Mouse (Mus musculus) lung, postnatal 0 days (tissue): ENCODE measurements around the gene Csk.

Experiments used
- CTCF ChIP-seq: IDR thresholded peaks from 2 replicates; pipeline ENCODE4 v1.5.1; 2016; ENCODE audit warnings: antibody characterized with exemption, mild to moderate bottlenecking
- EP300 ChIP-seq: IDR thresholded peaks from 2 replicates; pipeline ENCODE4 v1.6.1; 2016; ENCODE audit warnings: antibody characterized with exemption, mild to moderate bottlenecking, control low read depth

- TF ChIP-seq CTCF (no peak), EP300 (no peak)
Observed at GRCm38 (mm10) chr9:57656631-57657350, 3.4 kb upstream of the Csk start.
